Mouse (Mus musculus) myocyte (in vitro differentiated cells): ENCODE results near the gene Csrp3.

ENCODE experiments used
- E2F4 ChIP-seq: IDR thresholded peaks from one replicate; pipeline ENCODE4 v1.6.1; 2011; ENCODE audit warnings: mild to moderate bottlenecking, control low read depth, moderate library complexity; ENCODE audit not compliant: insufficient read depth
- MAX ChIP-seq: IDR thresholded peaks from one replicate; pipeline ENCODE4 v1.6.1; 2011; ENCODE audit warnings: low read depth, mild to moderate bottlenecking, control low read depth
- MYOD1 ChIP-seq, 3 experiments: IDR thresholded peaks; one replicate each; pipeline ENCODE4 v1.6.1; 2011; ENCODE audit warnings: control low read depth in 2 of 3, low read depth in 2 of 3, mild to moderate bottlenecking in 2 of 3, moderate library complexity in 1 of 3; ENCODE audit not compliant: insufficient read length in 2 of 3, control insufficient read depth in 1 of 3
- POLR2A ChIP-seq: IDR thresholded peaks from one replicate; pipeline ENCODE4 v1.6.1; 2011; ENCODE audit warnings: low read depth, mild to moderate bottlenecking, control low read depth, moderate library complexity; ENCODE audit not compliant: insufficient read length
- POLR2AphosphoS2 ChIP-seq: IDR thresholded peaks from one replicate; pipeline ENCODE4 v1.6.1; 2011; ENCODE audit warnings: low read depth, control low read depth; ENCODE audit not compliant: insufficient read length
- REST ChIP-seq: IDR thresholded peaks from one replicate; pipeline ENCODE4 v1.6.1; 2011; ENCODE audit warnings: mild to moderate bottlenecking, control low read depth, moderate library complexity; ENCODE audit not compliant: insufficient read depth, insufficient read length
- SRF ChIP-seq: IDR thresholded peaks from one replicate; pipeline ENCODE4 v1.6.1; 2011; ENCODE audit warnings: low read depth; ENCODE audit not compliant: control insufficient read depth, insufficient read length
- TCF12 ChIP-seq: IDR thresholded peaks from one replicate; pipeline ENCODE4 v1.6.1; 2011; ENCODE audit warnings: mild to moderate bottlenecking, control low read depth; ENCODE audit not compliant: poor library complexity, insufficient read depth, severe bottlenecking
- TCF3 ChIP-seq: IDR thresholded peaks from one replicate; pipeline ENCODE4 v1.6.1; 2011; ENCODE audit warnings: low read depth, control low read depth; ENCODE audit not compliant: insufficient read length
- USF1 ChIP-seq: IDR thresholded peaks from one replicate; pipeline ENCODE4 v1.6.1; 2011; ENCODE audit warnings: low read depth, mild to moderate bottlenecking, control low read depth, moderate library complexity

DNA sequence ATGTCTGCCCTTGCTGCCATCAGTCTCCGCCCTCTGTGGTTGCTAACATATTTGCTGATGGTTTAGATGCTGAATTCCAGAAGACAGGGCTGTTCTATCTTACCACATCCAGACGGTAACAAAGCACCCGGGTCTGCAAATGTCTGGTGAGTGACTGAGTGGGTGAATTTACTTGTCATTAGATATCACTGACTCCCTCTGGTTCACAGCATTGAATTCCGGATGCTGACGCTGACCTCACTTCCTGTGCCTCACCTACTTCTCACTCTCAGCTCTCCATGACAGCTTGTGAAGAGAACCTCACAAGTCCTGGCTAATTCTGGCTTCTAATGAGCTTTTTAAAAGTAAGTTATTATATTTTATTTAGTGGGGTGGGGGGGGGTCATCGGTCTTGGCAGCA, 10.9 kb downstream of the Csrp3 start:
- TF ChIP-seq E2F4 = no peak
- no peak for TF ChIP-seq POLR2AphosphoS2
- no peak for TF ChIP-seq REST
- no peak for TF ChIP-seq POLR2A
- no peak for TF ChIP-seq MAX
- no peak for TF ChIP-seq MYOD1 (IDR thresholded peaks at IDR 0.05; ENCODE audit: control insufficient read depth in 1 of 3, insufficient read length in 2 of 3, low read depth in 2 of 3)
- TF ChIP-seq TCF3 = no peak
- TF ChIP-seq SRF = no peak
- TF ChIP-seq USF1 = no peak
- TF ChIP-seq TCF12 = no peak
